Mouse (Mus musculus) gastrocnemius, adult 2 months (tissue): ENCODE results near the gene 2010109A12Rik. TPM values are rescaled to one million over a fixed set of nuclear protein-coding genes. Genes with fewer than 3 reads are reported as not detected.

Experiments
- DNase-seq: peaks from one replicate; pipeline ENCODE4 v3.0.0; 2022
- H3K27ac ChIP-seq: fragments of 200-600 bp; 2 replicates; pipeline ENCODE4 v1.8.1; 2022; ENCODE audit warnings: mild to moderate bottlenecking
- H3K4me3 ChIP-seq: fragments of 200-600 bp; 2 replicates; pipeline ENCODE4 v1.8.1; 2022; ENCODE audit warnings: mild to moderate bottlenecking, moderate library complexity
- CTCF ChIP-seq: fragments of 200-600 bp; IDR thresholded peaks from 2 replicates; pipeline ENCODE4 v1.8.1; 2022; ENCODE audit warnings: antibody characterized with exemption, mild to moderate bottlenecking, moderate library complexity
- intact Hi-C: fragments of 180-260 bp; cut with DNase I; formaldehyde crosslinking; loops from one replicate; pipeline ENCODE4 v1.15.1; 2025
- total RNA-seq, 2 experiments: library from RNA; stranded (reverse); gene quantifications; 2 replicates each; pipeline ENCODE4 v1.2.3; 2021

Gene 2010109A12Rik
- total RNA-seq, 2 experiments from 2014 or later = 0.48 to 0.81 TPM

DNA sequence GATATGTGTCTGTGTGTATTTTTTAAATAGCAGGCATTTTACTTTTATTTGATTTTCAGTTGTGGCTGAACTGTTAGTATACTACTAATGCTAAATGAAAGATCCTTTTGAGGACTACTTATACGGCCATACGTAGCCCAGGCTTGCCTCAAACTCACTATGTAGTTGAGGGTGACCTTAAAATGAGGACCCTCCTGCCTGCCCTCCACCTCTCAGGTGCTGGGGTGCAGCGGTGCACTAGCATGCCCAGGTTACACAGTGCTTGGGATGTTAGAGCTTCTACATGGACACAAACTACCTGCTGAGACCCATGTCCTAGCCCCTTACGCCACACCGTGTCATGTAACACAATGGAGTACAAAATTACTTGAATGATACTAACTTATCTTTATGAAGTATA, 15.9 kb upstream of the 2010109A12Rik start:
- intact Hi-C loops = no loop called here
- H3K4me3 ChIP-seq = no peak overlapping the region
- TF ChIP-seq CTCF = no peak
- no peak overlapping the region for H3K27ac ChIP-seq
- no peak for DNase-seq

DNA sequence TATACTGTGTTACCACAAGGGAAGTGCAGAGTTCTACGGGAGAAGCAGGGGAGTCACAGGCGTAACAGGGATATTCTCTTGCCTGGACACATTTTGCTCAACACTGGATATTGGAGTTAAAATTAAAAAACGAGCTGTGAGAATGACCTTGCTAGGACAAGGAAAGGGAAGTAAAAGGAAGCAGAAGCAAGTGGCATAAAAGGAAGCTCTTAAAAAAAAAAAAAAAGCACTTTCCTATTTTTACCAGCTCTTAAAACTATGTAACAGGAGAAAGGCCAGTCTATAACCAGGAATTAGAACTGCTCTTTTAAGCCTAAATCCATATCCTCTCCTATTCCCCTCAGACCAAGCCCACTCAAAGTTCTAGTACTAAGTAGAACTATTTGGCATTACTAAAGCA, 8.1 kb upstream of the 2010109A12Rik start:
- intact Hi-C loops = no loop called here
- H3K4me3 ChIP-seq = no peak overlapping the region
- DNase-seq = no peak
- peak overlapping the region; percentile 20; the same call in 1 of the 2 replicates for H3K27ac ChIP-seq
- no peak for TF ChIP-seq CTCF

DNA sequence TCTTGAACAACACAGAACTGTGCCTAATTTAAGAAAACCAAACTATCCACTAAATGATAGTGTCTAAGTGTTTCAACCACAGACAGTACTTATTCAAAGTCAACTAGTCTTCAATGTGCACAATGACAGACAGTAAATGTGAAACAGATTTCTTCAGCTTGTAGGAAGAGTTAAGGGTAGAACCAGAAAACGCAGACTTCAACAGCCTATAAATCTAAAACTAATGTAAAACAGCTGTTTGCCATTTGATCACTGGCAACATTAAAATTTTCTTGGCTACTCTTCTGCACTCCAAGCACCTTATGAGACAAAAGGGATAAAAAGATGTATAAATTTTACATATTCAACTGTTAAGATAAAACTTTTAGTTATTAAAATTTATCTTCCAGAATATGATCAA, 5.1 kb upstream of the 2010109A12Rik start:
- Histone ChIP-seq H3K4me3 (no peak overlapping the region), H3K27ac (no peak overlapping the region)
- no peak for TF ChIP-seq CTCF
- intact Hi-C loops = no loop called here
- DNase-seq = no peak

DNA sequence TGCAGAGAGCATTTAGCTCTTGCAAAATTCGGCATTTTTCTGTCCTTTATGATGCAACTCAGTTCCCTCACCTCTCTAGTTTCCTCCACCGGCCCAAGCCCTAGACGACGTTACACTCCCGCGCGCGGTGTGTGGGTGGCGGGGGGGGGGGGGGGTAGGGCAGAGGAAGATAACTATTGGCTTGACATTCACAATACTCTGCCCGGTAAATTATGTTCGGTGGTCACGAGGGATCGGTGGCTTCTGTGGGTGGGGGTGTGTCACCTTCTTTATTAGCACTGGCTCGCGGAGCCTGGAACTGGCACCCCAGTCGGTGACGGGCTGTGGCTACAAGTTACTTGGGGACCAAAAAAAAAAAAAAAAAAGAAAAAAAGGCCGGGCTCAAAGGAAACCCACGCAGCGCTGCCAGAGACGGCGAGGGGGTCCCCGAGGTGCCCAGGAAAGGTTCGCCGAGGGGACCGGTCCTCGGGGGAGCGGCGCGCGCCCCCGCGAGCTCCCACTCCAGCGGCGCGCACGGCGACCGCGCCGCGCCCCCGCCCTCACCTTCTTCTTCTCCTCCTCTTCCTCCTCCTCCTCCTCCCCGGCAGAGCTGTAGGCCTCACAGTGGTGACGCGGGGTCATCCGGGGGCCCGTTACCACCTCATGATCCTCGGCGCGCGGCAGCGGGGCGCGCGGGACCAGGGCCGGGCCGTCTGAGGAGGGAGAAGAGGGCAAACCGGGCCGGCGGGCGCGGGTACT, 778 bp upstream of the 2010109A12Rik start:
- intact Hi-C loops = loop anchor here (1.0 kb wide), 1 partner anchor 63 kb away; no protein-coding TSS in a partner anchor
- peak; percentile 67 for DNase-seq
- Histone ChIP-seq H3K27ac (peak overlapping the region; percentile 100), H3K4me3 (peak overlapping the region; percentile 97)
- TF ChIP-seq CTCF = no peak

DNA sequence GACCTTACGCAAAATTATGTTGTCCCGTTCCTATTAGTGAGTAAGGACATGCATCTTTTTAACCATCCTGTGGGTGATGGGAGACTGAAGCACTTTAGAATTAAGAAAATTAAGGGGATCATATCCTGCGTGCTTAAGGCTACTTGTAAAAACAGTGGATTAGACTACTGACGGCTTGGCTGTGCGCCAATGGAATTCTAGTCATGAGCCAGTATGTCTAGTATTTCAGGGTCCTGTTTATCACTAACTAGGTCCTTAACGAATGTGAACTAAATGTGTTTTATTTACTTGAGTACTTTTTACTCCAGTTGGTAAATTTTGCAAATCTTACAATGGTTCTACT, 659 bp downstream of the 2010109A12Rik start:
- DNase-seq = peak; percentile 51

DNA sequence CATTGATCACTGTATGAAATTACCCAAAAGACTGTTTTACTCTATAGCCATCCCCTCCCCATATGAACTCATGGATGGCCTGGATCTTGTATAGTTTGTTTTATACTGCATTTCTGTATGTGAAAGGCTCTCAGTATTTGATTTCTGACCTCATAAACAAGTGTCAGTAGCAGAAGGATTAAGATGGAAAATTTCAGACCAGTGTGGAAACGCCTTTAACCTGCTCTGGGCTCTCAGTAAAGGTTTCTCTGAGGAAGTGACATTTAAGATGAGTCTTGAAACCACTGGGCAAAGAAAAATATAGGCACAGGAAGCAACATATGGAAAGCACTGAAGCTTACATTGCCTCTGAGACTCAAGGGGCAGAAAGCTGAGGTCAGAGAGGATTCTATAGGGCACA, 1.2 kb downstream of the 2010109A12Rik start:
- Histone ChIP-seq H3K4me3 (no peak overlapping the region), H3K27ac (peak overlapping the region; percentile 100; the same call in 1 of the 2 replicates)
- no peak for TF ChIP-seq CTCF
- intact Hi-C loops = no loop called here
- no peak for DNase-seq

More for the DNA sequence above, 659 bp downstream of the 2010109A12Rik start:
- peak overlapping the region; percentile 100 for H3K27ac ChIP-seq
- intact Hi-C loops = no loop called here
- TF ChIP-seq CTCF = no peak
- peak overlapping the region; percentile 97 for H3K4me3 ChIP-seq

DNA sequence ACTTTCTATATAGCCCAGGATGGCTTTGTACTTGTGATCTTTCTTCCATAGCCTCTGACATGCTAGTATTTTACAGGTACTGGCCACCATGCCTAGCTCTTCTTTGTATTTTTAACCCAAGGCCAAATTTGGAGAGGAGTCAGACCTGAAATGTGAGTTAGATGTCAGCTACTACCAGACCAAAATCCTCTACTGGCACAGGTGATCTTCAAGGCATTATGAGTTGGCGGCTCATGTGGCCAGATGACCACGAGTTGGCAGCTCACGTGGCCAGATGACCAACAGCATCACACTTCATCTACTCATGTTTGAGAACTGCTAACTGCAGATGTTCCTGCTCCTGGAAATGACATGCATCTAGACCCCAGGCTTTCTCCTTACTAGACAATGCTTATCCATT, 12.1 kb downstream of the 2010109A12Rik start:
- intact Hi-C loops = no loop called here
- H3K27ac ChIP-seq = no peak overlapping the region
- TF ChIP-seq CTCF = no peak
- no peak overlapping the region for H3K4me3 ChIP-seq
- no peak for DNase-seq

DNA sequence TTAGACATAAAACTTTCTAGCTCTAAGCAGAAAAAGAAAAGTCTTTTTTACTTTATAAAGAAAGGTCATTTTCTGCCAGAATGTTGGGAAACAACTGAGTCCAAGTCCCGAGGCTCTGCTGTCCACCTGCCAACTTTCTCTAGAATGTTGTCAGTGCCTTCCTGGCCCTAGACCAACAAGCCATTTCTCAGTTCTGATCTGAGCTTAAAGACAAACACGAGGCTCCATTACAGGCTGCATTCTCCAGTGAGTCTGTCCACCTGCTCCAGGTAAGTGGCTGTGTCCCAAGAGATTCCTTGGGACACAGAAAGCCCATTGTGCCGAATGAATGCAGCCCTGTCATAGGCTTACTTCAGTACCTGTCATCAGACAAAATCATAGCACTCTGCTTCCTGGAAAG, 15.3 kb downstream of the 2010109A12Rik start:
- intact Hi-C loops = no loop called here
- Histone ChIP-seq H3K27ac (peak overlapping the region; percentile 68), H3K4me3 (peak overlapping the region; percentile 31; the same call in 1 of the 2 replicates)
- DNase-seq = peak; percentile 52
- no peak for TF ChIP-seq CTCF

DNA sequence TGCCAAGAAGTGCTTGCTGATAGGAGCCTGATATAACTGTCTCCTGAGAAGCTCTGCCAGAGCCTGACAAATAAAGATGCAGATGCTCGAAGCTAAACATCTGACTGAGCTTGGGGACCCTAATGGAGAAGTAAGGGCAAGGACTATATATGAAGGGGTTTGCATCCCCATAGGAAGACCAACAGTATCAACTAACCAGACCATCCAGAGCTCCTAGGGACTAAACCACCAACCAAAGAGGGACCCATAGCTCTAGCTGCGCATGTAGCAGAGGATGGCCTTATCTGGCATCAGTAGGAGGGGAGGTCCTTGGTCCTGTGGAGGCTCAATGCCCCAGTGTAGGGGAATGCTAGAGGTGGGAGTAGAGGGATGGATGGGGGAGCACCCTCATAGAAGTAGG, 18.2 kb downstream of the 2010109A12Rik start:
- Histone ChIP-seq H3K27ac (no peak overlapping the region), H3K4me3 (no peak overlapping the region)
- no peak for DNase-seq
- intact Hi-C loops = no loop called here
- no peak for TF ChIP-seq CTCF

DNA sequence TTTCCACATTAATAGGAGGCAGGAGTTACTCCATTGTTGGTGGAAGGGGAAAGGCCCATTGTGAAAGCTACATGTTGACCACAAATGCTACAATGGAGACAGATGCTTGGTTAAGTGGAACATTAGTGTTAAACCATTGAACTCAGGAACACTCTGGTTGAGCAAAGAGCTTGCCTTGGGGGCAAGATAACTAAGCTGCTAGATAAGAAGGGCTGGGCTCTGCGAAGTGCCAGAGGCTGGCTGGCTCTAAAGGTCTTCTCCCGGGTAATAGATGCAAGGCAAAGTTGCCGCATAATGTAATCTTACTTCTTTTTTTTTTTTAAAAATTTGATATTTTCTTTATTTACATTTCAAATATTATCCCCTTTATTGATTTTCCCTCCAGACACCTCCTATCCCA, 20.8 kb downstream of the 2010109A12Rik start:
- TF ChIP-seq CTCF = no peak
- H3K4me3 ChIP-seq = no peak overlapping the region
- DNase-seq = no peak
- intact Hi-C loops = no loop called here
- no peak overlapping the region for H3K27ac ChIP-seq

DNA sequence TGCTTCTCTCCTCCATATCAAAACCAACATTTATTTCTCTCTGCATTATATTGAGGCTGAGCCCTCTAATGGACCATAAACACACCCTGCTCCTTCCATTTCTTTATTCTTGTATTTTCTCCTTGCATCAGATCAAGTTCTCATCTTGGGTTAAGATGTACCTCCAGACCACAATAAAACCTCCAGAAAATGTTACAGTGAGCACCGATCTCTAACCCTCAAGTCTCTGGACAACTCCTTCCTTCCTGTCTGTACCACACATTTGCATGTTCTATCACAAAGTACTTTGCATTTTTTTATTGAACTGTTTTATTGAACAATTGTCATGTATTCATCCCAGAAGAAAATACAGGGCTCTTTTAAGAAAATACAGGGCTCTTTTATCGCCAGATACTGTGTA, 23.2 kb downstream of the 2010109A12Rik start:
- Histone ChIP-seq H3K27ac (no peak overlapping the region), H3K4me3 (no peak overlapping the region)
- intact Hi-C loops = no loop called here
- no peak for TF ChIP-seq CTCF
- DNase-seq = no peak

DNA sequence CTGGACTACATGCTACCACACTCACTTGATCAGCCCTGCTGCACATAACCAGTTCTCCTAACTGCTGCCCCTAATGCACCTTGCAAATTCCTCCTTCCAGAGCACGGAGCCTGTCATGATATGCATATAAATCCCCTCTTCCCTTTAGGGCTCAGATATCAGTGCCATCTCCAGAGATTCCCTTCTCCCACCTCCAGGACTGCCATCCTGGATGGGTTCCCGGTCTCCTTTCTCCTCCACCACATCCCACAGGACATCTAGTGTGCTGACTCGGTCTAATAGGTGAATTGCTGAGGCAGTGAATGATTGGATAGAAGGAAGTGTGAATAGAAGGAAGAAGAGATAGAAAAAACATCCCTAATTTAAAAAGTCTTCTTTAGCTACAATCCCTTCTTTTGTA, 25.4 kb downstream of the 2010109A12Rik start:
- no peak for DNase-seq
- no peak overlapping the region for H3K27ac ChIP-seq
- H3K4me3 ChIP-seq = no peak overlapping the region
- intact Hi-C loops = no loop called here
- TF ChIP-seq CTCF = no peak

DNA sequence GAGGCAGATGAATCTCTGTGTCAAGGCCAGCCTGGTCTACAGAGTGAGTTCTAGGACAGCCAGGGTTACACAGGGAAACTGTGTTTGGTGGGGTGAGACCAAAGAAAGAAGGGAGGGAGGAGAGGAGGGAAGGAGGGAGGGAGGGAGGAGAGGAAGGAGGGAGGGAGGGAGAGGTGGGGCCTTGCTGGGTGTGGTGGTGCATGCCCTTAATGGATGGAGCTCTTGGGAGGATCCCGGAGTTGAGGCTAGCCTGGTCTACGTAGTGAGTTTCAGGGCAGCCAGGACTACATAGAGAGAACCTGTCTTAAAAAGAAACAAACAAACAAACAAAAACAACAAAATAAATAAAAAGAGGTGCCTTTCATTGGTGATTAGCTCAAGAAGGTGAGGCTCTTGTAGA, 26.5 kb downstream of the 2010109A12Rik start:
- intact Hi-C loops = no loop called here
- TF ChIP-seq CTCF = no peak
- no peak overlapping the region for H3K4me3 ChIP-seq
- no peak for DNase-seq
- H3K27ac ChIP-seq = no peak overlapping the region

DNA sequence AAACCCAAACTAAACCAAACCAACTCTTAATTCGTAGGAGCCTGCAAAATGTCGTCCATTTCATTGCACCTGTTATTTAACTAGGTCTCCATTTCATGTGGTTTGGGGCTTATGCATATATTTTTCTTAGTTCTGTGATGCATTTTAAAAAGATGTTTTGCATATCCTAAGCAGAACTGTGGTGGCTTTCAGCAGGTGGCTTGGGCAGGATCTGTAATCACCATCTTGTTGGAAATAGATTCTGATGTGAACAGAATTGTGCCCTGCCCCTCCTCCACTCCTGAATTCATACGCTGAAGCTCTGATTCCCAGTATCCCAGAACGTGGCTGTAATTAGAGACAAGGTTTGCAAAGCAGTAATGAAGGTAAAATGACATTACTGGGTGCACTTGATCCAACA, 27.8 kb downstream of the 2010109A12Rik start:
- Histone ChIP-seq H3K4me3 (no peak overlapping the region), H3K27ac (no peak overlapping the region)
- intact Hi-C loops = no loop called here
- no peak for DNase-seq
- TF ChIP-seq CTCF = no peak
